Mouse (Mus musculus) cerebellum, adult 2 months (tissue): ENCODE measurements around the gene Stard3.

Experiments
- CTCF ChIP-seq: fragments of 200-500 bp; IDR thresholded peaks from 2 replicates; pipeline ENCODE4 v1.5.1; 2011; ENCODE audit warnings: low read depth, mild to moderate bottlenecking, control low read depth, low read length, moderate library complexity, borderline replicate concordance; ENCODE audit not compliant: insufficient read depth
- POLR2A ChIP-seq: fragments of 200-500 bp; IDR thresholded peaks from 2 replicates; pipeline ENCODE4 v1.6.1; 2011; ENCODE audit warnings: low read length, control low read depth, borderline replicate concordance; ENCODE audit not compliant: insufficient read depth

- TF ChIP-seq POLR2A (no peak), CTCF (no peak)
These were observed 58.9 kb downstream of the Stard3 start for GRCm38 (mm10) chr11:98417074-98417473.
